Comparison of ENCODE assay signal across 17 mouse cellular contexts in the genomic region with DNA sequence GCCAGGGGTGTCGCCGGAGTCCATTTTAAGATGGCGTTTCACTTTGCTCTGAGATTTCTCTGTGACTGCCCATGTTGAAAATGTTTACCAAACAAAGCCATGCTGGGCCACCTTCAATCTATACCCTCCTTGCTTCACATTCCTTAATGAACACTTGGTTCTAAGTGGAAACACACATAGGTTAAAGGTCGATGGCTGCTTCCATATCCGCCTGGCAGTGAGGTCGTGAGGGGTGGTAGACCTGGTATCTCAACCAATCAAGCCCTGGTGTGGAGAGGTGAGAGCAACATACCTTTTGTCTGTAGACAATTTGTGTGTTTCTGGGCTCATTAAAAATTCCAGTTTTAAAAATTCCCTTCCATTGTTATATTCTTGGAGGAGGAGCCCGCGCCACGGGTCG.
"Had no signal": no experiment of that assay in that cellular context is flagged by ENCODE, and none has a peak within 500 bp of the region (broad histone marks: within the 10 kb centered on the region; RNA-seq: fewer than 3 reads in every experiment).

No protein-coding gene starts in this region.

- H3K27me3 ChIP-seq: limb, embryonic 12.5 days; limb, embryonic 15.5 days; midbrain, embryonic 13.5 days; neural tube, embryonic 12.5 days had no signal

- H3K9ac ChIP-seq: limb, embryonic 12.5 days; limb, embryonic 15.5 days; liver, embryonic 14.5 days; liver, postnatal 0 days; lung, embryonic 14.5 days; midbrain, embryonic 13.5 days; neural tube, embryonic 12.5 days had no signal

- H3K4me1 ChIP-seq: limb, embryonic 15.5 days; midbrain, embryonic 13.5 days; neural tube, embryonic 12.5 days had no signal

- H3K9me3 ChIP-seq: limb, embryonic 12.5 days; limb, embryonic 15.5 days; midbrain, embryonic 13.5 days; neural tube, embryonic 12.5 days had no signal

- ATAC-seq: liver, postnatal 0 days; lung, postnatal 0 days; midbrain, embryonic 13.5 days had no signal

- H3K4me2 ChIP-seq: limb, embryonic 12.5 days; limb, embryonic 15.5 days; liver, embryonic 11.5 days; lung, embryonic 14.5 days; midbrain, embryonic 13.5 days; neural tube, embryonic 12.5 days had no signal

- H3K27ac ChIP-seq: layer of hippocampus, adult 2 months; limb, embryonic 12.5 days; limb, embryonic 15.5 days; liver, embryonic 14.5 days; macrophage; midbrain, embryonic 13.5 days; neural tube, embryonic 12.5 days had no signal

- H3K4me3 ChIP-seq: layer of hippocampus, adult 2 months; limb, embryonic 12.5 days; limb, embryonic 15.5 days; midbrain, embryonic 13.5 days; neural tube, embryonic 12.5 days had no signal

- DNase-seq: kidney, adult 2 months; kidney, postnatal 14 days; layer of hippocampus, adult 9-11 months; liver, postnatal 0 days; retina, postnatal 1 day; thymus, adult 18-20 months; thymus, postnatal 36 days had no signal

- H3K36me3 ChIP-seq: limb, embryonic 12.5 days; limb, embryonic 15.5 days; midbrain, embryonic 13.5 days; neural tube, embryonic 12.5 days had no signal
